Mouse (Mus musculus): Measurements from ENCODE around the gene Sdhc.
A peak's percentile ranks its signal among the peaks of the same experiment; 100 is the strongest.
"Not testable (repeated sequence)": the region's sequence is repeated elsewhere in the genome, so short reads cannot be mapped to it uniquely, and the experiment has no call there.

Gene Sdhc

DNA sequence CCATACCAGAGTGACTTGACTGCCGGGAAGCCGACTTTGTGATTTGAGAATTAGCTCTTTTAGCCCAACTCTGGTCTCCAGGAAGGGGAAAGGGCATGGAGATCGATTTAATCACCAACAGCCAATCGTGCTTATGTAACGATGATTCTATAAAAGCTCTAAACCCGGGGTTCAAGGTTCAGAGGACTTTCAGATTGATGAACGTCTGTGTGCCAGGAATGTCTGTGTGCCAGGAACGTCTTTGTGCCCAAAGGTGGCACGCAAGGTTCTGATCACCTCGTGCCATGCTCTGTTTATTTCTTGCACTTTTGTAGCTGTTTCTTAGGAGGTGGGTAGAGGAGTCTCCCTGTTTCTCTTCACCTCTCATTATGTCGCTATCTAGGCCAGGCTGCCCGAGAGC lies 18.5 kb upstream of the Sdhc start:
- no peak for DNase-seq (ENCODE audit: low read depth, low spot score)

DNA sequence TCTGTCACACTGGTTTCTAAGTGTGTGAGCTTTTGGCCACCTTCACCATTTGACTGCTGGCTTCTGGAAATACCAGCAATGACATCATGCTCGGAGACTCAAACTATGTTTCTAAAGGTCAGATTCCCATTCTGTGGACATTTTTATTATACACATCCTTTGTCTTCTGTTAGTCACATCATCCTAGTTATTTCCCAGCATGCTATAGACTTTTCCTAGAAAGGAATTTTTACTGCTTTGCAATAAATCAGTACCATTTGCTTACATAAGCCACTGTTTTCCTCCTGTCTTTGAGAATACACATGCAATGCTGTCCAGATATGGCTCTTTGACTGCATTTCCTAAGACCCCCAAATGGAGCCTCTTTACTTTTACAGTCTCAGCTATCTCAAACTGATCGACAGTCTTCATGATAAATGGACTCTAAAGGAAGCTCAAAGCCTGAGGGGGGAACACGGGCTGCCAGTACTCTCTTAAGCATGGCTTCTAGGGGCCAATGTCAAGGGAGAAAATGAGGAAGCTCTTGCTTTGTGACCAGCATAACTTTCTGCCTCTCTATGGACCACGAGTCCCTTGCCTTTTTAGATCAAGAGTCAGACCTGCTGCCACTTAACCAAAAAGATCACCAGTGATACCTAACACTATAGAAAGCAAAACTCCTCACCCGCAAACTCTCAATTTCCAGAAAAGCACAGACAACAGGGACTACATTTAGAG lies 15.4 kb upstream of the Sdhc start:
- DNase-seq (ENCODE audit: low read depth, low spot score) = no peak

DNA sequence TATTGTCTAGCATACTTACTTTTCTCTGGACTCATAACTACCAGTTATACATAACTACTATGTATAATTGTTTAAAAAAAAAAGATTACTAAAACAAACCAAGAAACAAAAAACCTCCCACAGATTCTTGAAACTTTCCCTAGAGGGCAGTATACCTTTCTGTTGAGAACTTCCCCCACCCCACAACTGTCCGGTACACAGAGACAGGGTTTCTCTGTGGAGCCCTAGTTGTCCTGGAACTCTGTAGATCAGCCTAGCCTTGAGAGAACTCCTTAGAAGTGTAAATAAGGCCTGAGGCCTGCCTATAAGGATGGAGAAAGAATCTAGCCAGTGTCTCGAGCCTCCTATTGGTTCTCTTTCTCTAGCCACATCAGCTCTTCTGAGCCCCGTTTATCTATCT lies 13.9 kb upstream of the Sdhc start:
- no peak for DNase-seq (ENCODE audit: low read depth, low spot score)

DNA sequence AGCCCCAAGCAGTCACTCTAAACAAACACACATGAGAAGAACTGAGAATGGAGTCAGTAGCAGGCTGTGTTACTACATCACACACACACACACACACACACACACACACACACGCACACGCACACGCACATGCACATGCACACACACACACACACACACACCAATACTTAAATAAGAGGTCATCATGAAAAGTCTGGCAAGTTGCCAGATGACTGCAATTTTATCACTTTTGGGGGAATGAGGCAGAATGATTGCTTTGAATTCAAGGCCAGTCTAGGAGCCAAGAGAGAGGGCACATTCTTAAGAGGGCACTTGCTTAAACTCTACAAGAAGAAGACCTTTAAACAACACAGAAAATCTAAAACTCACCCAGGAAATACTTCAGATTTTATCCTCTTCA lies 12.1 kb upstream of the Sdhc start:
- DNase-seq (ENCODE audit: low read depth, low spot score) = no peak

DNA sequence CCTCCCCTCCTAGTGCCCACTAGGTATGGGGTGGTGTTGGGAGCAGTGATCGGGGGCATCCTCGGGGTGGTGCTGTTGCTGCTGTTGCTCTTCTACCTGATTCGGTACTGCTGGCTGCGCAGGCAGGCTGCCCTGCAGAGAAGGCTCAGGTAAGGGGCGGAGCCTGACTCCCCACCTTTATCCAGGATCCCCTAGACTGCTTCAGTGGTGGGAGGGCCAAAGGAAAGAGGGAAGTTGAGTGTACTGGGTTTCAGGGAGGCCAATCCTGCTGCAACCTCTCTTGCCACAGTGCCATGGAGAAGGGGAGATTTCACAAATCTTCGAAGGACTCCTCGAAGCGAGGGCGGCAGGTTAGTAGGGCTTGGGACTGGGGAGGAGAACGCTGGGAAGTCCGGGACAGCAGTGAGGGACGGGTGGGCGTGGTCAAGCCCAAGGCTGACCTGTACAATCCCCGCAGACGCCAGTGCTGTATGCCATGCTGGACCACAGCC lies 9.1 kb upstream of the Sdhc start:
- no peak for DNase-seq (ENCODE audit: low read depth, low spot score)

DNA sequence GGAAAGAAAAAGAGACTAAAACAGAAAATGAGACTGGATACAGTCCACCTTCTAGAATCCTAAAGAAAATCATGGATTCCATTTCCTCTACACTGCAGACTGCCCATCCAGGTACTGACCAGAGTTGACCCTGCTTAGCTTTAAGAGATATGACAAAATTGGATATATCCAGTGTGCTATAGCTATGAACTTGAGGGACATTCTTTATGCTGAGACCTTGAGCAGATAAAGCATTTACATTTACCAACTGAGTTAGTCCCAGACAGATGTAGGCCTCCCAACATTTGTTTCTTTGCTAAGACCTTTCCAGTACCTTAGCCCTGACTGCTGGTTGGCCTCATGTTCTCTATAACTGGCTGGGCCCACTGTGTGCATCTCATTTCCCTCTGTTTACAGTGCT lies 7.6 kb upstream of the Sdhc start:
- no peak for DNase-seq (ENCODE audit: low read depth, low spot score)

DNA sequence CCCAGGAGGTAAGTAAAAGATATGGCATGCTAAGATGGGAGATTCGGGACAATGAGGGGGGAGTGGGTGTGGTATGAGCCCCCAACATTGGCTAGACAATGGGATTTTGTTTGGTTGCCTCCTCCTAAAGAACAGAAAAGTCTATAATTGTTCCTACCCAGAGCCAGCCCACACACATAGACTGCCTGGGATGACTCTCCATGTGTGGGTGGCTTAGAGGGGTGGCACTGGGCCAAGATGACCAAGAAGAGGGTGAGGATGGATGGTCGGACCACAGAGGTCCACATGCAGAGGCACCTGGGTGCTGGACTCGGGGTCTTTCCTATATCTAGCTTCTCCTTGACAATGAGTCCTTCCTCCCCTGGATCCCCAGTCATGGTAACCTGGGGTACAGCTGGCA lies 6.2 kb upstream of the Sdhc start:
- DNase-seq (ENCODE audit: low read depth, low spot score) = no peak

DNA sequence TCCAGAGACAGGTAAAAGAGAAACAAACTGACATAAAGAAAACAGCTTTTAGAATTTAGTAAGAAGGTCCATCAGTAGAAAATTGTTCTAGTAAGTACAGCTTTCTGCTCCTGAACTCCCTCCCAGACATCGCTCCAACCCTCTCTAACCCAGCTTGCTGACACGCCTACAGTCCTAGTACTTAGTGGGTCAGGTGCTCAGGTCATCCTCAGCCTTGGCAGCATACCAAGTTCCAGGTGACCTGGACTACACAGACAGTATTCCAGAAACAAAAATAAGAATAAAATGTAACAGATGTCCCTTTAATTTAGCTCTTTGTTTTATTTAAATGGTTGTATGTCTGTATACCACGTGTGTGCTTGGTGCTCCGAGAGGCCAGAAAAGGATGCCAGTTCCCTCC lies 1.6 kb upstream of the Sdhc start:
- DNase-seq (ENCODE audit: low read depth, low spot score) = no peak

DNA sequence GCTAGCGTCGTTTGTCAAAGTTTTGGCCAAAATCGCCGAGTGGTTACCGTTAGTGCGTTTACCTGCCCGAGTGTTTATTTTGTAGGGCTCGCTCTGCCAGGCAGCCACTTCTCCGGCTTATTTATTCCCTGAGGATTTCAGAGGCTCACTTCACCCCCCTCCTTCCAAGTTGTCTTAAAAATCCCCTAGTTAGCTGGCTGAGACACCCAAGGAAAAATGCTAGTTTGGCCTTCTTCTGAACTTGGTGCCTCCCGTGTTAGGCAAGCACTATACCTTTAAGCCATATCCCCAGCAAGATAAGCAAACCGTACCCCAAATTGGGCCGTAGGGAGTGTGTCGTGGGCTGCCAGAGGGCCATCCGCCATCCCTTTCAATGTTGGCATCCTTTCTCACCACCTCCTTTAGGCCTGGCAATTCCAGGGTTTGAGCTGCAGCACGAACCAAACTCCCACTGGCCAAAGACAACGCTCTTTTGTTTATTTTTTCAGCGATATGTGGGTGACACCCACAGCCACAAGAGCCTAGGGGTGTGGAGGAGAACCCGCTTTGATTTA lies 512 bp upstream of the Sdhc start:
- DNase-seq (ENCODE audit: low read depth, low spot score) = no peak

DNA sequence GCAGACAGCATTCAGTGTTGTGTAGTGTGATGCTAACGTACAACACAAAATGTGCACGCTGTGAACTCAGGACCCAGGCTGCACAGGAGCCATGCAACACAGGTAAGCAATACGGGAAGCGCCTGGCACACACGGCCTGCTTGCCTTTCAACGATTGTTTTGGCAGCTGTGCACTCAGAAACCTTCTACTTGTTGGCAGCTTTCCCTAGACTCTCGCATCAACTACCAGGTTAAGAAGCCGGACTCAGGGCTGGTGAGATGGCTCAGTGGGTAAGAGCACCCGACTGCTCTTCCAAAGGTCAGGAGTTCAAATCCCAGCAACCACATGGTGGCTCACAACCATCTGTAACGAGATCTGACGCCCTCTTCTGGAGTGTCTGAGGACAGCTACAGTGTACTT lies 7.4 kb downstream of the Sdhc start:
- not testable (repeated sequence) for DNase-seq (ENCODE audit: low read depth, low spot score)

DNA sequence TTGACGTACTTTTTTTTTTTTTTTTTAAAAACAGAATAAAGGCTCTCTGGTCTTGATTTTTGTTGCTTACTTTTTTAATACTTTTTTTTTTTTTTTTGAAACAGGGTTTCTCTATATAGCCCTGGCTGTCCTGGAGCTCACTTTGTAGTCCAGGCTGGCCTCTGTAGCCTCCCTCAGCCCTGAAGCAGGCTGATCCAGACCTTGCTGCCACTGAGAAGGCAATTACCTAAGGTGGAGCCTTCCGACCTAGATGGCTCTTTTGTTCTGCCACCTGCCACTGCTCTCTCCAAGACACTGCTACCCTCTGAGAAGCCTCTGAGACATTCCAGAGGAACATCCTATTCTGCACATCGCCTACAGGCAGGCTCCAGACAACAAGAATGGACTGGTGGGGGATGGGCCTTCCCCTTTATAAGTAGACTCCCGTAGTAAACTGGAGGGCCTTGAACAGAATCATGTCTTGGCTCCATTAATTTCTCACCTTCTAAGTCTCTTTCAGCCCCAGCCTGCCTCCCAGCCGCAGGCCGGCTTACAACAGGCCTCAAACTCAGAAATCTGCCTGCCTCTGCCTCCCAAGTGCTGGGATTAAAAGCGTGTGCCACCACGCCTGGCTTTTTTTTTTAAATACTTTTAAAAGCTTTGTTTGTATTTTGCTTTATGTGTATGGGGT lies 12.8 kb downstream of the Sdhc start:
- DNase-seq (ENCODE audit: low read depth, low spot score) = peak; percentile 73

DNA sequence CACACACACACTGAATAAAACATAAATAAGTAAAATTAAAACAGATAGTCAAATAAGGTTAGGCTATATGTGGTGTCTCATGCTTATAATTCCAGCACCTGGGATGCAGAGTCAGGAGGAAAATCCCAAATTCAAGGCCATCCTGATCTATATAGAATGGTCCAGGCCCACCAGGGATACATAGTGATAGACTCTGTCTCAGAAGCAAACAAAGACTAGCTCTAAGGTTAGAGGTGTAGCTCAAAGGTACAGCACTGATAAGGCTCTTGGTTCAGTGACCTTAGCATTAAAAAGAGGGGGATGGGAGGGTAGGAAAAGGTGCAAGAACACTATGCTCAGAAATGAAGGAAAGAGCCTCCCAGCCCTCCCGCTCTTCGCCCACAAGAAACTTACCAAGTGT lies 14.8 kb downstream of the Sdhc start:
- DNase-seq (ENCODE audit: low read depth, low spot score) = no peak

DNA sequence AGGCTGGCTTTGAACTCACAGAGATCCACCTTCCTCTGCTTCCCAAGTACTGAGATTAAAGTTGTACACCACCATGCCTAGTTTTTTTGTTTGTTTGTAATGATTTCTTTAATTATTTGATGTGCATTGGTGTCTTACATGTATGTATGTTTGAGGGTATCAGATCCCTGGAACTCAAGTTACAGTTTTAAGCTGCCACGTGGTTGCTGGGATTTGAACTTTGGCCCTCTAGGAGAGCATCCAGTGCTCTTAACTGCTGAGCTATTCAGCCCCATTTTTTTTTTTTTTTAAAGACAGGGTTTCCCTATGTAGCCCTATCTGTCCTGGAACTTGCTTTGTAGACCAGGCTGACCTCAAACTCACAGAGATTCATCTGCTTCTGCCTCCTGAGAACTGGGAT lies 19.4 kb downstream of the Sdhc start:
- no peak for DNase-seq (ENCODE audit: low read depth, low spot score)

DNA sequence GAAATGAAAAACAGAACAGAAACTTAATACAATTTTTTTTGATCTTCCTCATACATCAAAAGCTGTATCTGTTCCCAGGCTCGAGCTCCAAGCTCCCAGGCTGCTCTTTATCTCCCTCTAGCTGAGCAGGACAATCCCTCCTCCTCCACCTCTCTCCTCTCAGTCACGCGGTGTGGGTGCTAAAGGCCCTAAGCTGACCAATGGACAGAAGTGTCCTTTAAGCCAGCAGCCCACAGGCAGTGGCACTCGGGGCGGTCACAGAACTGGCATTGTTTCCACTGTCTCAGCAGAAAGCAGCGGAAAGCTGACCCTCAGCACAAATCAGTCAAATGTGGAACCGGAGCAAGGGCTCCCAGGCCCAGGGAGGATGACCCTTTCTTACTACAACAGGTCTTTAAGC lies 21.2 kb downstream of the Sdhc start:
- DNase-seq (ENCODE audit: low read depth, low spot score) = no peak

DNA sequence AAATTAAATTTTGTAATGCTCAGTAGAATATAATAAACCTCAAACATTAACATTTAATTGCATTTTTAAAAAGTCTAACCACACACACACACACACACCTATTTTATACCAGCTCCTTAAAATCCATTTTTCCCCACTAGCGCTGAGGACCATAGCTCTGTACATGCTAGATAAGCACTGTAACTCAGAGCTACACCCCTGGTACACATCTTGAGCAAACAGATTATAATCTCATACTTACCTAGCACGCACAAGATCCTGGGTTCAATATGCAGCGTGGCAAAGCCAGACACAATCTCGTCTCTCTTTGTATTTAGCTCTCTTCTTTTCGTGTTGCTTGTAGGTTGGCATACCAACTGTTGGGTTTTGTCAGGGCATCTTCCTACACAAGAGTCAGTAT lies 26.0 kb downstream of the Sdhc start:
- no peak for DNase-seq (ENCODE audit: low read depth, low spot score)

DNA sequence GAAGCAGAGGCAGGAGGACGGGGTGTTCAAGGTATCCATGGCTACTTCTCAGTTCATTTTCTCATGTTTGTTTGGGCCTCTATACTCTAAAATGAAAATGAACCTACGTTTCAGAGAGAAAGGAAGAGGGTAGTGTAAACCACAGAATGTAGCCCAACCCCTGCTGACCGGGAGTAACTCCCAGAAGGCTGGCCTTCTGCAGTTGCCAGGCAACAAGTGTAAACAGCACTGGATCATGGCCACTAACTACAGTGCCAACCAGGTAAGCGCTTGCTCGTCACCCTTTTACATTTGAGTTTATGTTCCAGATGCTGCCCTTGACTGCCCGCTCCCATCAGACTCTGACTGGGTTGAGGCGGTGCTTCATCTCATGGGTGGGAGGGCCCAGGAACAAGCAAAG lies 27.5 kb downstream of the Sdhc start:
- no peak for DNase-seq (ENCODE audit: low read depth, low spot score)

DNA sequence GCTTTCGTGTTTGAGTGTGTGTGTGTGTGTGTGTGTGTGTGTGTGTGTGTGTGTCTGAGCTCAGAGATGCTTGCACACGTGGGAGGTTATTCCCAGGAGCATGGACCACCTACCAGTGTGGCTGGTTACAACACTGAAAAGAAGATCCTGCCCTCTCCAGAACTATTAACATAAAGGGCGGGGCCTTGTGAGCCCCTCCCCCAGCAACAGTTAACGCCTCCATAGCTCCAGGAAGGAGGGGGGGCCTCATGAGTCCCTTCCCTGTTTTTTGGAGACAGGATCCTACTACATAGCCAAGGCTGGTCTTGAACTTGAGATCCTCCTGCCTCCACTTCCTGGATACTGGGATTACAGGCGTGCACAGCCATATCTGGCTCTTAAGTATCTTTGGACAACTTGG lies 28.6 kb downstream of the Sdhc start:
- no peak for DNase-seq (ENCODE audit: low read depth, low spot score)

DNA sequence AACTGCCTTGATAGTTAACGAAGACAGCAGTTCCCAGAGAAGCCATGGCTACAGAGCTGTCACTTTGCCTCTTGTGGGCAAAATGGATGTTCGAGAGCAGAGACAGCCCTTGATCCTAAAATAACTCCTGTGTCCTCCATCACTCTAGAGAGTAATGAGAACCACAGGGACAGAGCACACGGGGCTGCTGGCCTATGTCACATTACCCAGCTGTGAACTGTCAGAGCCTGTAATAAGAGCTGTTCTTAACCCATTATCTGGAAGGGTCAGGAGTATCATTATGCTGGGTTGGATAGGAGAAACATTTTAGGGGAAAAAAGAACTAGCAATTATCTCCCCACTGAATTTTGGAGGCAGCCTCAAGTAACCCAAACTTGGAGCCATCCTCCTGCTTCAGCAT lies 29.5 kb downstream of the Sdhc start:
- no peak for DNase-seq (ENCODE audit: low read depth, low spot score)

DNA sequence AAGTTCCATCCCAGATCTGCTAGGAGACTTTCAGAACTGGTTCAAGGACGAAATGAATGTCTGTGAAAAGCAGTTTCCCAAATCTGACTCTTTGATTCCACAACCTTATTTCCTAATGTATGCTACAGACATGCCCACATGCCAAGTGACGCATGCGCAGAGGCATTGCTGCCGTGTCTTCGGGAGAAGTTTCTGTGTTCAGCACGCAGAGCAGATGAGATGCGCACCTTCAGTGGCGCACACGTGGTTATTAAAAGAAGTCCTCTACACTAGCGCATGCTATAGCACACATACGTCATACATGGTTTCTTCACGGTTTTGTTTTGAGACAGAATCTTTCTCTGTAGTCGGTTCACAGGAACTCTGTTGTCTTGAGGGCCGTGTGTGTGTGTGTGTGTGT lies 31.0 kb downstream of the Sdhc start:
- no peak for DNase-seq (ENCODE audit: low read depth, low spot score)

DNA sequence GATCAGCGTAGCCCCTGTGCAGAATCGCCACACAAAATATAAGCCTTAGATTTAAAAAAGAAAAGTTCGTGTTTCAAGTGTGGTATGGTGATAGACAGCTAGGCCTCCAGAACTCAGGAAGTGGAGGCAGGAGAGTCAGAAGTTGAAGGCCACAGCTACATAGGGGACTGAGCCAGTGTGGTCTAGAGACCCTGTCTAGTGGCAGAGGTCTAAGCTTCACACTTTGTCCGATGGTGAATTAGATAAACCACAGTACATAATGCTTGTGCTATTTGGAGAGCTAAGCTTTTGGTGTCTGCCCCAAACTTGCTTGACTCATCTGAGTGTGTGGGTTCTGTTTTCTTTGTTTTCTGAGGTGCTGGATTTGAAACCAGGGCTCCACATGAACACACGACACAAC lies 31.4 kb downstream of the Sdhc start:
- DNase-seq (ENCODE audit: low read depth, low spot score) = no peak

DNA sequence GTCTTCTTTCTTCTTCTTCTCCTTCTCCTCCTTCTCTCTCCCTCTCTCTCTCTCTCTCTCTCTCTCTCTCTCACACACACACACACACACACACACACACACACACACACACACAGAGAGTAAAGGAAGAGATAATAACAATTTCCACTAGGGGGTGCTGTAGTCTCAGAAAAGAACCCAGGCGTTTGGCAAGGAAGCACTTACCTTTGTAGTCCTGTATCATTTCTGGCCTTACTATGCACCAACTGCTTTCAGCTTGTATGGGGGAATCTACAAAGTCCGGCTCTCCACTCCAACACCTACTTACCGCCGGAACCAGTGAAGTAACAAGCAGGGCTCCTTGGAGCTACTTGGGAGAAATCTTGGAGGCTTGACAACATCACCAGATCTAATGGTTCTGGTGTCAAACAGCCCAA lies 32.1 kb downstream of the Sdhc start:
- no peak for DNase-seq (ENCODE audit: low read depth, low spot score)

DNA sequence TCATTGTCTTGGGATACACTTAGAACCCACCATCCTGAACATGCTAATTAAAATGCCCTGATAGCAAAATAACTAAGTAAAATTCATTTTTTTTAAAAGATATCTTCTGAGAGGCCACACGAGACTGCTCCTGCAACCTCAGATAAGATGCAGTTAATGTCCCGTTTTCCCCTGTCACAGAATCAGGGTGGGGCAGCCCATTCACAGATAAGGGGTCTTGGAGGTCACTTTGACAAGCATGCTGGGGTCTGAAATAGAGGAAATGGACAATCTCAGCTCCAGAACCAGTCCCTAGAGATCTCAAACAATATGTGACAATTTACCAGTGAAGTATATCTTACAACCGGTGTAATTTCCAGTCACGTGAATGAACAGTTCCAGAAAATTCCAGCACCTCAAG lies 34.1 kb downstream of the Sdhc start:
- no peak for DNase-seq (ENCODE audit: low read depth, low spot score)

DNA sequence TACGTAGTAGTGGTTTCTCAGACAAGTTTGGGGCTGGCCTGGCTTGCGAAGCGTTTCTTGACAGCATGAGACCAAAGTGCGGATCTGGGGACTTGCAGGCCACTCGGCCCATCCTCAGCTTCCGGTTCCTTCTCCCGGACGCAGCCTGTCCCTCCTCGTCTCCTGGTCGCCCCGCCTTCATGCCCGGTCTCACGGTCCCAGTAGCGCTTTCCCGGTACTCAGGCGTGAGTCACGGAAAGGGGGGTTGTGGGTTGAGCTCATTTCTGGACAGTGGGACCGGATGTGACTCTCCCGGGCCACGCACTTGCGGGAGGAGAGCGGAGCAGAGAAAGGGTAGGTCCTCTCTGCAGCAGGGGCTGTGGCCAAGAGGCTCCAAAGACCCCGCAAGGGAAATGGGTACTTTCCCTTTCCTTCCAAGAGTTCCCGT lies 36.5 kb downstream of the Sdhc start, which contains the start of gene Cfap126:
TSS of gene Cfap126 (plus strand) at position 46 of the 427 bp plus-strand sequence.
- no peak for DNase-seq (ENCODE audit: low read depth, low spot score)
